15 mouse cellular contexts compared by ENCODE assay signal in the genomic region with DNA sequence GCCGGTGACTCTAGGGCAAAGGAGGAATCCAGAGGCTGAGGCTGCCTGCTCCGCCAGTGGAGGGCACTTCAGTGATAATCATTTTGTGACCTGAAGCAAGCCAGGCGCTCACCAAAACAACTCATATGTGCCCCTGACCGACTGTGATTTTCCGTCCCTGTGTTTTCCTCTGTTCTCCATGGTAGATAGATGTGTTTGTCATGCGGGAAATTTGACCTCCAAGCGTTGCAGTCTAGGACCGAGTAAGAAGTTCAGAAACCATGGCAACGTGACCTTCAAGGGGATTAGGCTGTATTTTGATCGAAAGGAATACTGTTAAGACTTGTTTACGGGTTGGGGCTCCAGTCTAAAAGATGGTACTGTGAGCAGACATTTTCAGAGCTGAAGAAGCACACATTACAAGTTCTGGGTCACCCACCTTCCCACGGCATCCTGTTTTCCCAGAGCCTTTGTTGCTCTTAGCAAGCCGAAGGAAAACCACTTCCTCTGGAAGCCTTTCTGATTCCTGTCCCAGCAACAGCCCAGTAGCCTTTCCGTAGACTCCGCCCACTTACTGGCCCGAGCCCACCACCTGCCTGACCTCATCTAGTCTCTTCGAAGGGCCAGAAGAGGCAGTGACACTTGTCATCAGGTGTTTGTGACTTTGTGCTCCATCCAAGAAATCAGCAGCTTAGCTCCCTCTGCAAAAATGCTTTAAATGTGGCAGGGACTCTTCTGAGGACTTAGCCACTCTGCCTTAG.
DNase-seq lines count a peak whose midpoint lies in the region; ATAC-seq and TF ChIP-seq lines count a peak whose summit lies in the region.
"Had no signal": no experiment of that assay in that cellular context is flagged by ENCODE, and none has a peak within 500 bp of the region (broad histone marks: within the 10 kb centered on the region; RNA-seq: fewer than 3 reads in every experiment).

No protein-coding gene starts in this region.

- ATAC-seq in midbrain, postnatal 0 days (ENCODE audit: low FRiP score) = no peak
- no peak for ATAC-seq in cerebellum, adult (ENCODE audit: insufficient number of reproducible peaks, low FRiP score, low TSS enrichment)
- ATAC-seq: activated CD4-positive, CD25-positive, alpha-beta regulatory T cell, adult 4 months; forebrain, embryonic 14.5 days; intestine, embryonic 15.5 days; liver, postnatal 0 days had no signal

- 0 out of 2 replicates have a peak, but pooled peaks have one; percentile 31 for TF ChIP-seq CTCF in midbrain, postnatal 0 days (IDR thresholded peaks at IDR 0.05)

- no peak overlapping the region for H3K4me2 ChIP-seq in midbrain, postnatal 0 days (ENCODE audit: low read depth, low read length, poor library complexity, severe bottlenecking)
- H3K4me2 ChIP-seq: intestine, embryonic 15.5 days had no signal

- DNase-seq in heart, adult 11 months = peak; percentile 93
- no peak for DNase-seq in heart, adult 9 months (ENCODE audit: low spot score in 2 of 2)
- peak; percentile 11 for DNase-seq in lung, postnatal 10 days
- no peak for DNase-seq in lung, adult 18-20 months
- peak; percentile 39 to 56 for DNase-seq in adrenal gland, postnatal 36 days
- DNase-seq in midbrain, postnatal 0 days (ENCODE audit: low spot score) = no peak
- no peak for DNase-seq in cerebellum, postnatal 10 days
- DNase-seq: liver, postnatal 0 days; right cerebral cortex, postnatal 25 days had no signal

- H3K27me3 ChIP-seq in midbrain, postnatal 0 days (ENCODE audit: insufficient read depth, low read length) = no peaks in the 10 kb centered on the region
- H3K27me3 ChIP-seq: intestine, embryonic 15.5 days had no signal

- no peaks in the 10 kb centered on the region for H3K9me3 ChIP-seq in midbrain, postnatal 0 days (ENCODE audit: low read length)
- H3K9me3 ChIP-seq: hindbrain, embryonic 10.5 days; intestine, embryonic 15.5 days had no signal

- no peaks in the 10 kb centered on the region for H3K36me3 ChIP-seq in midbrain, postnatal 0 days (ENCODE audit: insufficient read depth, low read length)
- H3K36me3 ChIP-seq: hindbrain, embryonic 10.5 days; intestine, embryonic 15.5 days had no signal

- no peak overlapping the region for H3K4me3 ChIP-seq in midbrain, postnatal 0 days (ENCODE audit: low read depth, low read length)
- H3K4me3 ChIP-seq: hindbrain, embryonic 10.5 days; intestine, embryonic 15.5 days had no signal

- WGBS in midbrain, postnatal 0 days = 53% methylated on average over 17 of the region's 17 CpGs

- H3K27ac ChIP-seq in midbrain, postnatal 0 days (ENCODE audit: low read depth, low read length) = no peak overlapping the region
- H3K27ac ChIP-seq: hindbrain, embryonic 10.5 days; intestine, embryonic 15.5 days; macrophage had no signal

- no peak overlapping the region for H3K9ac ChIP-seq in midbrain, postnatal 0 days (replicated peaks; ENCODE audit: low read length, poor library complexity, severe bottlenecking)
- H3K9ac ChIP-seq: intestine, embryonic 15.5 days; liver, postnatal 0 days had no signal

- no peaks in the 10 kb centered on the region for H3K4me1 ChIP-seq in midbrain, postnatal 0 days (ENCODE audit: insufficient read depth, low read length)
- H3K4me1 ChIP-seq: hindbrain, embryonic 10.5 days; intestine, embryonic 15.5 days had no signal

Comparison
In these comparisons a context has a peak if more than half of its experiments do, and no peak if none do; other contexts are left out.
1. DNase-seq: peak in heart, adult 11 months (single experiment), lung, postnatal 10 days (single experiment) and adrenal gland, postnatal 36 days (2 of 2); none in heart, adult 9 months (0 of 2), lung, adult 18-20 months (0 of 2), midbrain, postnatal 0 days (single experiment) and cerebellum, postnatal 10 days (0 of 2).